Mouse (Mus musculus) bone marrow, adult 2 months (tissue): ENCODE results near the gene Cemip2. TPM values are rescaled to one million over a fixed set of nuclear protein-coding genes. Genes with fewer than 3 reads are reported as not detected.
"Not testable (repeated sequence)": the region's sequence is repeated elsewhere in the genome, so short reads cannot be mapped to it uniquely, and the experiment has no call there.

Experiments used
- H3K27ac ChIP-seq: fragments of 200-500 bp; 2 replicates; pipeline ENCODE4 v1.5.1; 2012; ENCODE audit warnings: low read depth, mild to moderate bottlenecking, control low read depth, inconsistent platforms, low read length; ENCODE audit not compliant: control insufficient read depth, poor library complexity, insufficient read depth
- H3K4me1 ChIP-seq: fragments of 200-500 bp; 2 replicates; pipeline ENCODE4 v1.6.1; 2011; ENCODE audit warnings: low read length; ENCODE audit not compliant: control insufficient read depth, insufficient read depth
- H3K4me3 ChIP-seq: fragments of 200-500 bp; replicated peaks from 2 replicates; pipeline ENCODE3; 2011; ENCODE audit warnings: mild to moderate bottlenecking, low read depth, low read length, control low read depth; ENCODE audit not compliant: control insufficient read depth
- CTCF ChIP-seq: fragments of 200-500 bp; IDR thresholded peaks from 2 replicates; pipeline ENCODE4 v1.5.1; 2011; ENCODE audit warnings: low read length, control low read depth; ENCODE audit not compliant: control insufficient read depth, insufficient read depth
- POLR2A ChIP-seq: fragments of 200-500 bp; IDR thresholded peaks from 2 replicates; pipeline ENCODE4 v1.6.1; 2011; ENCODE audit warnings: low read depth, mild to moderate bottlenecking, control low read depth, low read length, borderline replicate concordance; ENCODE audit not compliant: control insufficient read depth
- WGBS: fragments of 180-500 bp; shearing (Covaris S2); methylation state at CpG from one replicate; pipeline ENCODE4 v1.1.7; 2018; 5-methylcytosine and 5-hydroxymethylcytosine counted together
- polyA plus RNA-seq: library from polyadenylated mRNA; stranded (reverse); fragments of >200 nt; gene quantifications from 2 replicates; pipeline ENCODE4 v1.2.4, GENCODE M21; 2011; ENCODE audit warnings: low replicate concordance; ENCODE audit not compliant: missing spikeins, insufficient read depth, insufficient read length

The Cemip2 gene
- polyA plus RNA-seq, 1 experiment: 6.9 TPM

- Histone ChIP-seq H3K27ac (no peak overlapping the region), H3K4me1 (peaks cover 3% of the 10 kb centered on the region; the same call in 1 of the 2 replicates), H3K4me3 (no peak overlapping the region)
- TF ChIP-seq CTCF (no peak), POLR2A (no peak)
- 51% methylated on average over 5 of the region's 5 CpGs for WGBS
Observed at GRCm38 (mm10) chr19:21860132-21860531, 82.0 kb downstream of the Cemip2 start.

GRCm38 (mm10) chr19:21860894-21861293 is 82.8 kb downstream of the Cemip2 start:
- TF ChIP-seq POLR2A: no peak
- no peak for TF ChIP-seq CTCF
- WGBS: 84% methylated on average over 6 of the region's 6 CpGs
- Histone ChIP-seq H3K27ac (no peak overlapping the region), H3K4me3 (no peak overlapping the region), H3K4me1 (peaks cover 3% of the 10 kb centered on the region; the same call in 1 of the 2 replicates)

GRCm38 (mm10) chr19:21862289-21862990 is 84.3 kb downstream of the Cemip2 start:
- WGBS: 49% methylated on average over 5 of the region's 5 CpGs
- H3K4me1 ChIP-seq: peaks cover 3% of the 10 kb centered on the region; the same call in 1 of the 2 replicates
- no peak for TF ChIP-seq CTCF
- TF ChIP-seq POLR2A: no peak
- H3K4me3 ChIP-seq: no peak overlapping the region
- peak overlapping the region; percentile 66 for H3K27ac ChIP-seq

- TF ChIP-seq CTCF: no peak
- no peak for TF ChIP-seq POLR2A
- WGBS: 60% methylated on average over 9 of the region's 9 CpGs
- Histone ChIP-seq H3K4me1 (peaks cover 3% of the 10 kb centered on the region; the same call in 1 of the 2 replicates), H3K4me3 (no peak overlapping the region), H3K27ac (no peak overlapping the region)
Observed at GRCm38 (mm10) chr19:21862991-21863931, 85.1 kb downstream of the Cemip2 start.

- Histone ChIP-seq H3K4me1 (peaks cover 3% of the 10 kb centered on the region; the same call in 1 of the 2 replicates), H3K27ac (no peak overlapping the region), H3K4me3 (no peak overlapping the region)
- WGBS: 54% methylated on average over 7 of the region's 7 CpGs
- TF ChIP-seq CTCF (no peak), POLR2A (no peak)
Observed at GRCm38 (mm10) chr19:21865242-21866055, 87.3 kb downstream of the Cemip2 start.

GRCm38 (mm10) chr19:21866094-21866493 is 88.0 kb downstream of the Cemip2 start:
- H3K4me1 ChIP-seq: peaks cover 3% of the 10 kb centered on the region; the same call in 1 of the 2 replicates
- TF ChIP-seq CTCF (no peak), POLR2A (no peak)
- H3K4me3 ChIP-seq: no peak overlapping the region
- H3K27ac ChIP-seq: no peak overlapping the region

GRCm38 (mm10) chr19:21866756-21867155 is 88.6 kb downstream of the Cemip2 start:
- H3K27ac ChIP-seq, H3K4me1 ChIP-seq, H3K4me3 ChIP-seq: not testable (repeated sequence)
- WGBS: 70% methylated on average over 4 of the region's 4 CpGs

GRCm38 (mm10) chr19:21868471-21868870 is 90.3 kb downstream of the Cemip2 start:
- Histone ChIP-seq H3K4me1 (no peaks in the 10 kb centered on the region), H3K27ac (no peak overlapping the region), H3K4me3 (no peak overlapping the region)
- TF ChIP-seq POLR2A (no peak), CTCF (no peak)
- WGBS: 75% methylated on average over 2 of the region's 2 CpGs
